Mouse (Mus musculus) midbrain, embryonic 12.5 days (tissue): ENCODE measurements at regions not wholly inside any gene's neighbourhood (a gene's known extent, or its start where the extent isn't known, plus 50 kb on each side); places are given as distances from the start of the nearest gene placed in this dataset.
A peak's percentile ranks its signal among the peaks of the same experiment; 100 is the strongest.

Source experiments
- ATAC-seq: fragments of 200-750 bp; cut with Nextera tagmentation; 2 replicates; pipeline ENCODE4 v1.8.0; 2017; ENCODE audit warnings: low read depth, moderate TSS enrichment, moderate library complexity; ENCODE audit not compliant: low FRiP score
- H3K27ac ChIP-seq: fragments of 300-500 bp; sonication (generic); replicated peaks from 2 replicates; pipeline ENCODE4 v1.5.1; 2016; ENCODE audit warnings: mild to moderate bottlenecking
- H3K27me3 ChIP-seq: fragments of 300-500 bp; sonication (generic); 2 replicates; pipeline ENCODE4 v1.6.1; 2016; ENCODE audit warnings: mild to moderate bottlenecking
- H3K36me3 ChIP-seq: fragments of 300-500 bp; sonication (generic); 2 replicates; pipeline ENCODE4 v1.6.1; 2016
- H3K4me1 ChIP-seq: fragments of 300-500 bp; sonication (generic); 2 replicates; pipeline ENCODE4 v1.6.1; 2016
- H3K4me2 ChIP-seq: fragments of 300-500 bp; sonication (generic); replicated peaks from 2 replicates; pipeline ENCODE4 v1.6.1; 2016; ENCODE audit warnings: mild to moderate bottlenecking, moderate library complexity
- H3K4me3 ChIP-seq: fragments of 300-500 bp; sonication (generic); 2 replicates; pipeline ENCODE4 v1.5.1; 2016; ENCODE audit warnings: mild to moderate bottlenecking
- H3K9ac ChIP-seq: fragments of 300-500 bp; sonication (generic); replicated peaks from 2 replicates; pipeline ENCODE4 v1.6.1; 2016; ENCODE audit warnings: mild to moderate bottlenecking, moderate library complexity
- H3K9me3 ChIP-seq: fragments of 300-500 bp; sonication (generic); 2 replicates; pipeline ENCODE4 v1.6.1; 2016; ENCODE audit warnings: mild to moderate bottlenecking
- WGBS: fragments of 180-500 bp; shearing (Covaris S2); methylation state at CpG from one replicate; pipeline ENCODE4 v1.1.7; 2016; 5-methylcytosine and 5-hydroxymethylcytosine counted together

DNA sequence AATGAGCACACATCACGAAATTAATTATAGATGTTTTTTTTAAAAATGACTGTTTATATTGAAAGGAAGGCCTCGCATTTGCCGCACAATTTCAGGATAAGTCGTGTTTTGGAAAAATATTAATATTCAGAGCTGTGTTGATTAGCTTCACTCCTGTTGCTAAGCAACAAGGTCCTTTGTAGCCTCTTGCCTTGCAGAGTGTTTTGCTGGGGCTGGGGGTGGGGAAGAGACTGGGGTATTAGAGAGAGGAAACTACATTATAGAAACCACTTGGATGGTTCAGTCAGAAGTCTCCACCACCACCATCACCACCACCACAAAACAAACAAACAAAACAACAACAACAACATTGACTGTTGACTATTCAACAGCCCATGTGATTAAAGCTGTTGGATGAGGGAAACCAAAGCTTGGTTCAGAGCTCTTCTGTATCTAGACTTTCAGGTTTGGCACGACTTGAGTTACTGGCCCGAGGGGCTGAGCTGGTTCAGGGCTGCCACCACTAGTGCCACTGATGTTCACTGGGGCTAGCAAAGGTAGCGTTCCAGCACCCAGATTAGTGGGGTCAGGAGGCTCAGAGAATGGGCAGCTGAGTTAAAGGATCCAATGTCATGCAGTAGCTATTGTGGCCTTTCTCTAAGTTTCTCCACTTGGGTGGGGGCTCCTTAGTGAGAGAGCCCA is 195.3 kb upstream of the Atp6ap2 start:
- Histone ChIP-seq H3K4me2 (no peak overlapping the region), H3K36me3 (no peaks in the 10 kb centered on the region), H3K27me3 (no peaks in the 10 kb centered on the region), H3K4me1 (peaks cover 12% of the 10 kb centered on the region), H3K9ac (no peak overlapping the region), H3K27ac (0 out of 2 replicates have a peak overlapping the region, but pooled peaks have one; percentile 20), H3K4me3 (no peak overlapping the region), H3K9me3 (no peaks in the 10 kb centered on the region)
- WGBS: 69% methylated on average over 7 of the region's 7 CpGs
- ATAC-seq: peak; percentile 85

DNA sequence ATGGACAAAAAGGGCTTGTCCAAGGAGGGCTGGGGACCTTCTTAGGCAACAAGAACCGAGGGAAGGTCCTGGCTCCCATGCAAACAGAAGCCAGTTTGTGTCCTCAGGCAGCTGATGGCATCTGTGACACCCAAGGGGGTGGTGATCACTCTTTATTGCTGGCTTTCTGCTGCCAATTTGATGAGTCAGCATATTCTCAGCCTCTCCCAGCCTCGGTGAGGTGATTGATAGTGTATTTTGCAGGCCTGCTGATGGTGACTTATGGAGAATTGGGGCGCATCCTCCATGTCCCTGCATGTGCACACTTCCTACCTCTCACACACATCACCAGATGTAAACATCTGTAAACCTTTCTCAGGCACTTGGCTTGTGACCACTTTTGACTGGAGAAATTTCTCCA is 178.3 kb upstream of the Atp6ap2 start:
- WGBS: 70% methylated on average over 3 of the region's 3 CpGs
- no peak for ATAC-seq
- no peak overlapping the region for H3K27ac ChIP-seq
- no peaks in the 10 kb centered on the region for H3K27me3 ChIP-seq
- H3K9ac ChIP-seq: no peak overlapping the region
- no peaks in the 10 kb centered on the region for H3K36me3 ChIP-seq
- no peaks in the 10 kb centered on the region for H3K9me3 ChIP-seq
- H3K4me2 ChIP-seq: no peak overlapping the region
- no peak overlapping the region for H3K4me3 ChIP-seq
- H3K4me1 ChIP-seq: no peaks in the 10 kb centered on the region

DNA sequence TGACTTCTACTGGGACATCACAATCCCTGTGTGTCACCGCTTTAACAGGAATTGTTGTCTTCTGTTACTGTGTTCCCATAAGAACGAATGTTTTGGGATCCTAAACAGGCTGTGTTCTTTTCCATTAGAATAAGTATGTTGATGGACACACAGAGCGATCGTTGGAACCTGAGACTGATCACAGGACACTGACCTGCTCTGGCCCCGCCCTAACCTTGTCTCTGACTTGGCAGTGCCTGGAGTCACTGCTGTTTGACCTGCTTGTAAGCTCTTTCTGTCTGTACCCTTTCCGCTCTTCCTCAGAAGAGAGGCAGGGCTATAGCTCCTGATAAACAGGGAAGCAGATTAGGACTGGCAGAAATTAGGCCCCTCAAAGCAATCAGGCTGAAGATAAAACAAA is 162.0 kb upstream of the Atp6ap2 start:
- 82% methylated on average over 6 of the region's 6 CpGs for WGBS
- Histone ChIP-seq H3K36me3 (no peaks in the 10 kb centered on the region), H3K27ac (no peak overlapping the region), H3K9ac (no peak overlapping the region), H3K4me3 (no peak overlapping the region), H3K9me3 (no peaks in the 10 kb centered on the region), H3K4me1 (peaks cover 7% of the 10 kb centered on the region; the same call in 1 of the 2 replicates), H3K4me2 (no peak overlapping the region), H3K27me3 (peaks cover 8% of the 10 kb centered on the region; the same call in 1 of the 2 replicates)
- ATAC-seq: no peak

DNA sequence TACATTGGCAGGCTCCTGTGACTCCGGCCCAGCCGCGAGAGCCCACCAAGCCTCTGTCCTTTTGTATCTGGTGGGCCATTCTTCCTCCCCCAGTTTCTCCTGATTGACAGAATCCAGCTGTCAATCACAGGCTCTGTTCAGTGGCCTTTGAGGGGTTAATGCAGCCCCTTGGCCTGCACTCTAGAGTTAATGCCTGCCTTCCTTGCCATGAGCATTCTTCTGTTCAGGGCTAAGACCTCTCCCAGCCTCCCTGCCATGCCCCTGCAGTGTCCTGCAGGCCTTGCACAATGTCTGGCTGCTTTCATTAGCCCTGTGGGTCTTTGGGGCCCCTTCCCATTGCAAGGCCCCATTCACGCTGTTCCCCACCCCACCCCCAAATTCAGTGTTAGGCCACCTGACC is 160.9 kb upstream of the Atp6ap2 start:
- peaks cover 7% of the 10 kb centered on the region; the same call in 1 of the 2 replicates for H3K4me1 ChIP-seq
- H3K27ac ChIP-seq: no peak overlapping the region

DNA sequence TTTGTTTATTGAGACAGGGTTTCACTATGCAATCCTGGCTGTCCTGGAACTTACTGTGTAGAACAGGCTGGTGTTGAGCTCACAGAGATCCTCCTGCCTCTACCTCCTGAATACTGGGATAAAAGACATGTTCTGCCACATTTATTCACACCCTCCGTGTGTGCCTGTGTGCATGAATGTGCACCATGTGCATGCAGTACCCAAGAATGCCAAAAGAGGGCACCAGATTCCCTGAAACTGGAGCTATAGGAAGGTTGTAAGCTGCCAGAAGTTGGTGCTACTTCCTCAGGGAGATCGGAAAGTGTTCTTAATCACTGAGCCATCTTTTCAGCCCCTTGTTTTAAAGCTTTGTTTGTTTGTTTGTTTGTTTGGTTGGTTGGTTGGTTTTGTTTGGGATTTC is 155.3 kb upstream of the Atp6ap2 start:
- H3K36me3 ChIP-seq: no peaks in the 10 kb centered on the region
- WGBS: 98% methylated on average over 2 of the region's 2 CpGs

More for the DNA sequence above, 160.9 kb upstream of the Atp6ap2 start:
- Histone ChIP-seq H3K9ac (no peak overlapping the region), H3K4me3 (no peak overlapping the region), H3K27me3 (peaks cover 8% of the 10 kb centered on the region; the same call in 1 of the 2 replicates), H3K9me3 (no peaks in the 10 kb centered on the region), H3K4me2 (no peak overlapping the region), H3K36me3 (no peaks in the 10 kb centered on the region)
- ATAC-seq: no peak
- 31% methylated on average over 4 of the region's 4 CpGs for WGBS

DNA sequence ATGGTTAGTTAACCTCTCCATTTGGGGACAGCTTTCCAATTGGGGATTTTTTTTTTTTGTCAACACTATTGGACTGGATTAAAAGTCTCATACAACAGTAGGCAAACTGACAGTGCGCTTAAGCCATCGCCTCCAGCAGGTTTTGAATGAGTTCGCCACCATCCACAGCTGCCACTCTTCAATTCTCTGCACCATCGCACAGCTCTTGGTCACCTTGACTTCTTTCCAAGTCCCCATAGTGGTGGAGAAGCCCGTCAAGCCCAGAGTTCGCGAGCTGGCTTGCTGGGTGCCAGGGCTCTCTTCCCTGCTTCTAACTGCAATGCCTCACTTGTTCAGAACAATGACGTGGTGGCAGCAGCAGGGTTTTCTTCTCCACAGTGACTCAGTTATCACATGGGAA is 151.9 kb upstream of the Atp6ap2 start:
- no peak overlapping the region for H3K9ac ChIP-seq
- H3K4me3 ChIP-seq: no peak overlapping the region
- H3K4me1 ChIP-seq: 0 out of 2 replicates have a peak, but pooled peaks cover 4% of the 10 kb centered on the region
- no peaks in the 10 kb centered on the region for H3K36me3 ChIP-seq
- no peak overlapping the region for H3K27ac ChIP-seq
- no peaks in the 10 kb centered on the region for H3K27me3 ChIP-seq
- ATAC-seq: no peak
- no peak overlapping the region for H3K4me2 ChIP-seq
- H3K9me3 ChIP-seq: no peaks in the 10 kb centered on the region
- WGBS: 67% methylated on average over 8 of the region's 8 CpGs

More for the DNA sequence above, 155.3 kb upstream of the Atp6ap2 start:
- H3K27me3 ChIP-seq: peaks cover 8% of the 10 kb centered on the region; the same call in 1 of the 2 replicates
- 0 out of 2 replicates have a peak, but pooled peaks cover 4% of the 10 kb centered on the region for H3K4me1 ChIP-seq
- H3K9me3 ChIP-seq: no peaks in the 10 kb centered on the region
- no peak overlapping the region for H3K9ac ChIP-seq
- H3K4me3 ChIP-seq: no peak overlapping the region
- ATAC-seq: no peak
- no peak overlapping the region for H3K27ac ChIP-seq
- no peak overlapping the region for H3K4me2 ChIP-seq

DNA sequence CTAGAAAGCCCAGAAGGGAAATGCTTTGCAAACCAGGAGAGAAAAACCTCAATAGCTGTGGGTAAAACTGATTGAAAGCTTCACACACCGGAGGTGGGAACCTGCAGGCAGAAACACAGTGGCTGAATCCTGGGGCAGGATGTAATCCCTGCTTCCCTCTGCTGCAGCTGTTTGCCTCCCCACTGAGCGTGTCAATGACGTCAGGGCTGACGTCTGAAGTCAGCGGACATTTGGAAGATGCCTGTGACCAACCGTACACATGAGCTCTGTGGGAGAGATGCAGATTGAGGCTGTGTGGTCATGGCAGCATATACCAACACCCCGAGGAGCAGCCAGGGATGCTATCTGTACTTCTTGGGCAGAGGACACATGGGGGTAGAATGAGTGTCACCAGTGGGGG is 151.5 kb upstream of the Atp6ap2 start:
- Histone ChIP-seq H3K36me3 (no peaks in the 10 kb centered on the region), H3K27ac (no peak overlapping the region), H3K4me1 (0 out of 2 replicates have a peak, but pooled peaks cover 4% of the 10 kb centered on the region), H3K4me2 (peak overlapping the region; percentile 19; the same call in 1 of the 2 replicates), H3K4me3 (no peak overlapping the region), H3K27me3 (no peaks in the 10 kb centered on the region), H3K9me3 (no peaks in the 10 kb centered on the region), H3K9ac (no peak overlapping the region)
- no peak for ATAC-seq
- 30% methylated on average over 7 of the region's 7 CpGs for WGBS

DNA sequence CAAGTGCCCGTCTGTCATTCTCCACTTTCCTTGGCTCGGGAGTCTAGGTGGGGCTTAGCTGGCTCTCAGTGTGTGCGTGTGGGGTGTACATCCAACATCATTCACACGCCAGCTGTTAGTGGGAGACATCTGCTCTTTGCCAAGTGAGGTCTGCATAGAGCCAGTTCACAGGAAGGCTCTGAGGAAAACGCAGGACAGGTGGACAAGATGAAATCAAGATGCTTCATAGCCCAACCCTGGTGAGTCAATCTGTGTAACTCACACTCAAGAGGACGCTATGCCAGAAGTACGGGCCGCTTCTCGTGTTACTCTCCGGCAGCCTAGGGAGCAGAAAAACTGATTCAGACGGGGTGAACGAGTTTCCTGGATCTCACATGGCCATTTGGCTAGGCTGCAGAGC is 148.2 kb upstream of the Atp6ap2 start:
- H3K27me3 ChIP-seq: no peaks in the 10 kb centered on the region
- WGBS: 83% methylated on average over 12 of the region's 12 CpGs

DNA sequence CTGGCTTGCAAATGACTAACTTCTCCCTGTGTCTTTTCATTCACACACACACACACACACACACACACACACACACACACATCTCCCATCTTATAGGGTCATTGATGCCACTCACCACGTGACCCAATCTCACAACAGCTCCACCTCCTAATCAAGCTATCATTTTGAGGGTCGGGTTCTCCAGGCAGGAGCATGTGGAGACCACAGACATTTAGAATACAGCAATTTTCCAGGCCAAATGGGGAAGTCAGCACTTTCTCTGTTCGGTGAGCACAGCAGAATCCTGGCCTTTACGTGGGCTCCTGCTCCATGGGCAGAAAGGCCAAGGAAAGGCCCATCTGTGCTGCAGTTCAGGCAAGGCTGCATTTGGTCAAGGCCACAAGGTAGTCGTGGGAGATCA is 143.8 kb upstream of the Atp6ap2 start:
- Histone ChIP-seq H3K4me2 (no peak overlapping the region), H3K27ac (no peak overlapping the region), H3K9me3 (no peaks in the 10 kb centered on the region), H3K4me1 (no peaks in the 10 kb centered on the region), H3K9ac (no peak overlapping the region), H3K27me3 (no peaks in the 10 kb centered on the region), H3K4me3 (no peak overlapping the region), H3K36me3 (no peaks in the 10 kb centered on the region)
- 71% methylated on average over 5 of the region's 5 CpGs for WGBS
- ATAC-seq: no peak

More for the DNA sequence above, 148.2 kb upstream of the Atp6ap2 start:
- Histone ChIP-seq H3K36me3 (no peaks in the 10 kb centered on the region), H3K4me1 (0 out of 2 replicates have a peak, but pooled peaks cover 4% of the 10 kb centered on the region), H3K4me2 (no peak overlapping the region), H3K4me3 (no peak overlapping the region), H3K9me3 (no peaks in the 10 kb centered on the region), H3K9ac (no peak overlapping the region), H3K27ac (no peak overlapping the region)
- ATAC-seq: no peak

DNA sequence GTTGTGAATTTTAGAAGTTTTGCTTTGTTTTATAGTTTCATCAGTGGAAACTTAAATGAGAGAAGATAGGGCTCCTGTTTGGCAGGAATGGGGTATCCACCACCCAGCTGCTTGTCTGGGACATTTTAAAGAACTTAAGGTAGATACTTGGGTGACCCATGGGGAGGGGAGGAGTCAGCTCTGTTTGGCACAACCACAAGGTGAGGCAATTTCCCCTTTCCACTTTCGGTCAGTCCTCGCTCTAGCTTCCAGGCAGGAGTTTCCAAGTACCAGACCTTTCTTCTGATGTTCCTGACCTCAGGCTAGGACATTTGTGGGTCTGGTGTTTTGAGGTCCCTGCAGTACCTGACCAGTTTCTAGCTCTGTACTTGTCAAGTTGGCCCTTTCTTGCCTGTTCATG is 142.5 kb upstream of the Atp6ap2 start:
- H3K27ac ChIP-seq: no peak overlapping the region
- no peak for ATAC-seq
- 86% methylated on average over 2 of the region's 2 CpGs for WGBS

DNA sequence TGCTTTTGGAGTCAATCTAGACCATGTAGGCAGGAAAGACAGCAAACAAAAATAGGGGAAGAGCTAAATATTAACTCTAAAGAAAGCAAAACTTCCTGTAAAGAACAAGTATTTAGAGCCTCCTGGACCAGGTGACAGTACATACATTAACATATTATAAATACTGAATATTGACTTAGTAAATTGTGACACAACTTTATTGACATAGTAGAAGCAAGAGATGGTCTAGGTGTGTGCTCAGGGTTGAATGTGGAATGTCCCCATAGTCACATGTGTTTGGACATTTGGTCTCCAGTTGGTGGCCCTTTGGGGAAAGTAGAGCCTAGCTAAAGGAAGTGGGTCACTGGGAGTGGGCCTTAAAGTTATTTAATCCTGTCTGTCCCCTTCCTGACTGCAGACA is 139.6 kb upstream of the Atp6ap2 start:
- H3K36me3 ChIP-seq: no peaks in the 10 kb centered on the region
- H3K9me3 ChIP-seq: no peaks in the 10 kb centered on the region
- no peaks in the 10 kb centered on the region for H3K4me1 ChIP-seq
- no peak overlapping the region for H3K9ac ChIP-seq
- H3K4me3 ChIP-seq: no peak overlapping the region
- no peaks in the 10 kb centered on the region for H3K27me3 ChIP-seq
- no peak for ATAC-seq
- H3K27ac ChIP-seq: no peak overlapping the region
- H3K4me2 ChIP-seq: no peak overlapping the region

More for the DNA sequence above, 142.5 kb upstream of the Atp6ap2 start:
- no peak overlapping the region for H3K9ac ChIP-seq
- no peak overlapping the region for H3K4me2 ChIP-seq
- no peaks in the 10 kb centered on the region for H3K4me1 ChIP-seq
- no peaks in the 10 kb centered on the region for H3K36me3 ChIP-seq
- no peak overlapping the region for H3K4me3 ChIP-seq
- no peaks in the 10 kb centered on the region for H3K27me3 ChIP-seq
- no peaks in the 10 kb centered on the region for H3K9me3 ChIP-seq

DNA sequence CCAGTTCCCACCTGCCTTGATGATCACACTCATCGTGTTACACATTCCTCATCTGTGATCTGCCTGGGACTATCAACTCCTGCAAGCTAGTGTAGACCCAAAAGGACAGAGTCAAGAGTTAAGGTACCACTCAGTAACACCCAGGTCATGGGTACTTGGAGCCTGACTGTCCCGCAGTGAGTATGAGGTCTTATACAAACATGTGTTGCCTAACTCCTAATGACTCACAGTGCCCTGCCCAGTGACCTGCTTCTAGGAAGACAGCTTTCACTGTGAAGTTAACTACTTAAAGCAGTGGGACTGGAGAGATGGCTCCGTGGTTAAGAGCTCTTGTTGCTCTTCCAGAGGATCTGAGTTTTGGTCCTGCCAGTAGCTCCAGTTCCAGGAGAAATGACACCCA is 137.9 kb upstream of the Atp6ap2 start:
- H3K4me3 ChIP-seq: no peak overlapping the region
- no peaks in the 10 kb centered on the region for H3K4me1 ChIP-seq
- no peaks in the 10 kb centered on the region for H3K27me3 ChIP-seq
- H3K36me3 ChIP-seq: no peaks in the 10 kb centered on the region
- no peak overlapping the region for H3K4me2 ChIP-seq
- ATAC-seq: no peak
- WGBS: 91% methylated on average over 3 of the region's 3 CpGs
- H3K27ac ChIP-seq: no peak overlapping the region
- H3K9ac ChIP-seq: no peak overlapping the region
- H3K9me3 ChIP-seq: no peaks in the 10 kb centered on the region
